Mouse (Mus musculus) thymus, adult 18-20 months (tissue): Measurements from ENCODE around the gene Heatr5a.

Experiments used
- DNase-seq, 2 experiments: peaks; one replicate each; pipeline ENCODE4 v3.0.0; 2022; ENCODE audit warnings: mixed read lengths in 2 of 2

Heatr5a gene

GRCm38 (mm10) chr12:51882606-51883296, 88.4 kb downstream of the Heatr5a start:
- DNase-seq, result no peak

- DNase-seq, result no peak
Measured at GRCm38 (mm10) chr12:51881775-51882174, 89.3 kb downstream of the Heatr5a start.

DNA sequence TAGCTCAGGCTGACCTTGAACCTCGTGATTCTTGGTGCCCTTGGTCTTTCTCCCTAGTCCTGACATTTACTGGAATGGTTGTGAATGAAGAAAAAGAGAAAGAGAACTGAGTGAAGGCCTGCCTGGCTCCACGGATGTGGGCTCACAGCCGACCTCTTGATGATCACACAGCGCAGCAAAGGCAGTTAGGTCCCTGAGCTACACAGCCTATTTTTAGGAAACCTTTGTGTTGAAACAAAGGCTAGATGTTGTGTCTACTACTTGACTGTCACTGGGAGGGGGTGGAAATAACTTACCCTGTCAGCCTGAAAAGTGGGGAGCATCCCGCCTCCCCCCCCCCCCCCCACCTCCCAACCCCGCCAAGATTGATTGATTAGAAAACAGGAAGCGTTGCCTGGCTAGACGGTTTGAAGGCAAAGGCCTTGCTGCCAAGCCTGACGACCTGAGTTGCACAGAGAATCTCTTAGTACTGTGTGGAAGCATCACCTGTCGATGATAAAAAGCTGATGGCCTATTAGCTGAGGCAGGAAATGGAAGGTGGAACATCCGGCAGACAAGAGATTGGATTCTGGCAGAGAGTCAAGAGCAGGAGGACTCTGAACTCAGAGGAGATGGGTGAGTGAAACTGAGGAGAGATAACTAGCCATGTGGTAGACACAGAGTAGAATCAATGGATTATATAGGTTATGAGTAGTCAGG, 99.5 kb downstream of the Heatr5a start:
- DNase-seq, result no peak

DNA sequence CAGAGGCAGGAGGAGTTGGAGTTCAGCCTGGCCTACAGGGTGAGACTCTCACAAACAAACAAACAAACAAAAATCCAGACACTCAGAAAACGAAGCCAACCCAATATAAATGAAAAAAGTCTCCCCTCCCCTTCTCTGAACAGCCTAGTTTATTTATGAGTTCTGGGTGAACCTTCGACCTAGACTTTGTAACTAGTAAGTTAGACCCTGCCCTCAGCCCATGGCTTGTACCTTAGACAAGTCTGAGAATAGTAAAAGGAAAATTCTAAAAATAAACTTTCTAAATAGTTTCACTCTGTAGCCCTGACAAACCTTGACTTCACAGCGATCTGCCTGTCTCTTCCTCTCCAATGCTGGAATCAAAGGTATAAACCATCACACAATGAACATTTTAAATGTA, 101.6 kb downstream of the Heatr5a start:
- DNase-seq, result no peak

DNA sequence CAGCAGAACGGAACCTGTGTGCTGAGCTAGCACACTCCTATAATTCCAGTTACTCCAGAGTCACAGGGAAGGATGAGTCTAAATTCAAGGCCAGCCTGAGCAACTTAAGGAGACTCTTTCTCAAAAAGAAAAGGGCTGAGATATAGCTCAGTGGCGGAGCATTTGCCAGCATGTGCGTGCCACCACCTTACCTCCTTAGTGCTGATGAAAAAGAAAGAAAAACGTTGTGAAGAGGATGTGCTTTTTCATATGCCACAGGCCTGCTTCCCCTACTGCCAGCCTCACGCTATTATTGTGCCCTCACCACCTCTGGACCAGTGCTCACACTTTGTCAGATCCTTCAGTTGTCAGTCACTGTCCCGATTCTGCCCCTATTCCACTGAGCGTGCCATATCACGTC, 104.0 kb downstream of the Heatr5a start:
- no peak for DNase-seq

GRCm38 (mm10) chr12:51866226-51866910, 104.8 kb downstream of the Heatr5a start:
- peak in 1 of 2 experiments; percentile 60 for DNase-seq

GRCm38 (mm10) chr12:51865790-51866179, 105.3 kb downstream of the Heatr5a start:
- DNase-seq, result peak in 1 of 2 experiments; percentile 31

- no peak for DNase-seq
Measured at GRCm38 (mm10) chr12:51865061-51865789, 105.9 kb downstream of the Heatr5a start.

GRCm38 (mm10) chr12:51863116-51864002, 107.8 kb downstream of the Heatr5a start:
- DNase-seq, result no peak

GRCm38 (mm10) chr12:51858134-51859028, 112.7 kb downstream of the Heatr5a start:
- no peak for DNase-seq

- no peak for DNase-seq
Measured at GRCm38 (mm10) chr12:51856768-51857295, 114.3 kb downstream of the Heatr5a start.

- no peak for DNase-seq
Measured at GRCm38 (mm10) chr12:51855872-51856271, 115.2 kb downstream of the Heatr5a start.

- no peak for DNase-seq
Measured at GRCm38 (mm10) chr12:51855453-51855852, 115.7 kb downstream of the Heatr5a start.

DNA sequence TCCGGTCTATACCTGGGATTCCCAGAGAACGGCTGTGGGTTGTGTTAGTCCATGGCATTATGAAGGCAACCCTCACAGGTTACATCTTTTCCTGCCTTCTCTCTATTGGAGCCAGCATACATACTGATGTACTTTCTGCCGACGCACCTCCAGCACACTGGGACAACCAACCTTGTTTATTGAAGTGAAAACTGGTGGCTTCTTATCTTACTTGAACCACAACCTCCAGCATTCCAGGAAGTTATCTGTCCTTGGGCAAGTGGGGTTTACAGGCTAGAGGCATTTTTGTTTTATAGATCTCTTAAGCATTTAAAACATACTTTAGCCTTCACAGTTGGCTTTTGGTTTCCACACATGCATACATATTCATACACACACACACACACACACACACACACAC, 119.5 kb downstream of the Heatr5a start:
- no peak for DNase-seq

- DNase-seq, result no peak
Measured at GRCm38 (mm10) chr12:51851155-51851554, 120.0 kb downstream of the Heatr5a start.

GRCm38 (mm10) chr12:51850339-51850738, 120.8 kb downstream of the Heatr5a start:
- no peak for DNase-seq

DNA sequence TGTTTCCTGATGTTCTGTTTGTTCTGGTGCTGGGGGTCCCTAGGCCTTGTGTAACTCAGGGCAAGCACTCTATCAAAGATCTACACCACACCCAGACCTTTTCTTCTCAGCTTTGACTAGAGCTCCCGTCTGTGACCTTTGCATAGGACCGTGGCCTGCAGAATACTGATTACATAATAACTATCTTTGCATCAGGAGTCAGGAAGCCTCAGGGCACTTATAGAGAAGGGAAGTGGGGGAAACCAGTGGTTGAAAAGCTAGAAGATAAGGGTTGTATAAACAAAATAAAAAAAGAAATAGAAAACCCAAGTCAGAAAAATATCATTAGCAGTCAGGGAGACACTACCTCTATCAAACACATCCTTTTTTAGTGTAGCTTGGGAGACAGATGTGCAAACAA, 121.2 kb downstream of the Heatr5a start:
- no peak for DNase-seq

DNA sequence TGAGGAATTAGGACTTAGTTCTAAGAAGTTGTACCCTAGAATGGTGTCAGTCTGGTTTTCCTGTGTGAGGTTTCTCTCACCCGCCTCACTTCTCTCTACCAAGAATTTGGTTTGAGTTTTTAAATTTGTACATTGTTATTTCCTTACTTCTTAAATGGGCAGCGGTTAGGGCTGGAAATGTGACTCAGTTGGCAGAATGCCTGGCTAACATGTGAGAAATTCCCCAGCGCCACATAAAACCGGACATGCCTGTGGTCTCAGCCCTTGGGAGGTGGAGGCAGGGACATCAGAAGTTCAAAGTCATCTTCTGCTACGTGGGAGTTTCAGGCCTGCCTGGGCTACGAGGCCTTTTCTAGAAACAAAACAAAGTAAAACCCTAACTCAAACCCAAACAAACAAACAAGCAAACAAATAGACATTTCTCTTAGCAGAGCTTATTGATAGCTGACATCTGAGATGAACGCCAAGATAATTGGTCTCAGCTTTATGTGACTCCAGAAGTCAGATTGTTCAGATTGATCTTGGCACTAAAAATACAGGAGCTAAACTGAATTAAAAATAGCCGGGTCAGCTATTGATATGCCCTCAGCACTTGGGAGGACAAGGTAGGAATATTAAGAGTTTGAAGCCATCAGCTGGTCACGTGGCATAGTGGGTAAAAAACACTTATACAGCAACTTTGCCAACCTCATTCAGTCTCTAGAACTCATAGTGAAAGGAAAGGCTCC, 123.0 kb downstream of the Heatr5a start:
- no peak for DNase-seq

DNA sequence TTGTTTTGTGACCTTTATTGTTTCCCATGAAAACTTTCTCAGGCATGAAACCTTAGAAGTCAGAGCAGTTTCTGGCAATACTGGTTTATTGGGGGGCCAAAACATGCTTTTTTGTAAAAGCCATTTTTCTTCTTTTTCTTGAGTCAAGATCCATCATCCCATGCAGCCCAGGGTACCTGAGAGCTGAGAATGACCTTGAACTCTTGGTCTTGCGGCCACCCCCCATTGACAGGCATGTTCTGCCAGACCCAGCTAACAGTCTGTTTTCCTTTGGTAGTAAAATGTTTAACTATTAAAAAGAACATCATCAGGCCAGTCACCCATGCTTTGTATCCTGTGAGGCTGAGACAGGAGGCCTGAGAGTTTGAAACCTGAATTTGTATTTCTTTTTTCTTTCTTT, 125.9 kb downstream of the Heatr5a start:
- no peak for DNase-seq

- DNase-seq, result peak; percentile 77 to 87
Measured at GRCm38 (mm10) chr12:51844771-51845256, 126.3 kb downstream of the Heatr5a start.
